Mouse (Mus musculus): ENCODE measurements around the gene Sppl2b.
A peak's percentile ranks its signal among the peaks of the same experiment; 100 is the strongest.

- TF ChIP-seq CTCF (IDR thresholded peaks at IDR 0.05 in 2 of 3, conservative IDR thresholded peaks at IDR 0.05 in 1 of 3; ENCODE audit: control insufficient read depth in 1 of 3, insufficient read depth in 1 of 3, low read depth in 2 of 3, low read length in 3 of 3, poor library complexity in 1 of 3, severe bottlenecking in 1 of 3) (no peak), POLR2AphosphoS2 (IDR thresholded peaks at IDR 0.05; ENCODE audit: low read length) (peak; percentile 17; the same call in 1 of the 2 replicates), CHD2 (IDR thresholded peaks at IDR 0.05; ENCODE audit: low read length) (no peak), ZNF384 (IDR thresholded peaks at IDR 0.05; ENCODE audit: low read depth, low read length) (no peak), SMC3 (IDR thresholded peaks at IDR 0.05; ENCODE audit: low read depth, low read length) (no peak), ZKSCAN1 (IDR thresholded peaks at IDR 0.05; ENCODE audit: low read depth, low read length) (no peak), MAFK (IDR thresholded peaks at IDR 0.05; ENCODE audit: borderline replicate concordance, low read depth, low read length) (no peak), POLR2A (IDR thresholded peaks at IDR 0.05; ENCODE audit: control insufficient read depth in 1 of 2, insufficient read depth in 1 of 2, low read depth in 1 of 2, low read length in 2 of 2, poor library complexity in 1 of 2) (peak in 1 of 2 experiments; percentile 8; a peak in 1 of 4 replicates), USF2 (IDR thresholded peaks at IDR 0.05; ENCODE audit: borderline replicate concordance in 1 of 2, insufficient read depth in 1 of 2, low read depth in 1 of 2, low read length in 2 of 2) (no peak), HCFC1 (IDR thresholded peaks at IDR 0.05; ENCODE audit: low read depth, low read length) (no peak), CHD1 (IDR thresholded peaks at IDR 0.05; ENCODE audit: low read depth, low read length) (no peak)
Observed at GRCm38 (mm10) chr10:80897861-80898510, 42.9 kb downstream of the Sppl2b start.

Data from MEL (cell line).